Mouse (Mus musculus): ENCODE data around the gene Tle3. TPM values are rescaled to one million over a fixed set of nuclear protein-coding genes. Genes with fewer than 3 reads are reported as not detected.

Tle3 gene
- polyA plus RNA-seq, 1 experiment from 2014 or later = 3.2 TPM

- ATAC-seq (no peak), DNase-seq (peak; percentile 70)
- 4% methylated on average over 12 of the region's 12 CpGs for WGBS (ENCODE audit: insufficient replicate concordance)
- H3K27me3 ChIP-seq (ENCODE audit: insufficient read depth, low read length) = peaks cover 30% of the 10 kb centered on the region
- H3K27ac ChIP-seq (ENCODE audit: low read depth) = peak overlapping the region; percentile 23; the same call in 1 of the 2 replicates
- TF ChIP-seq EP300 (IDR thresholded peaks at IDR 0.05; ENCODE audit: low read depth) (peak; percentile 30; the same call in 1 of the 2 replicates), CTCF (IDR thresholded peaks at IDR 0.05; ENCODE audit: low read depth) (no peak)
- no peak overlapping the region for H3K4me3 ChIP-seq (ENCODE audit: low read depth, low read length)
- H3K9ac ChIP-seq (replicated peaks) = peak overlapping the region; percentile 49; the same call in 1 of the 2 replicates
- H3K9me3 ChIP-seq (ENCODE audit: low read length) = no peaks in the 10 kb centered on the region
- peaks cover 56% of the 10 kb centered on the region for H3K4me1 ChIP-seq (ENCODE audit: insufficient read depth)
- peak overlapping the region; percentile 96 for H3K4me2 ChIP-seq (ENCODE audit: low read depth, low read length)
- H3K36me3 ChIP-seq (replicated peaks; ENCODE audit: insufficient read depth, low read length) = no peaks in the 10 kb centered on the region
Measured at GRCm38 (mm10) chr9:61368567-61369240, 3.5 kb upstream of the Tle3 start.

GRCm38 (mm10) chr9:61369316-61370273, 2.6 kb upstream of the Tle3 start:
- Histone ChIP-seq H3K4me2 (ENCODE audit: low read depth, low read length) (peak overlapping the region; percentile 96), H3K27me3 (ENCODE audit: insufficient read depth, low read length) (peaks cover 35% of the 10 kb centered on the region), H3K4me1 (ENCODE audit: insufficient read depth) (peaks cover 64% of the 10 kb centered on the region), H3K36me3 (replicated peaks; ENCODE audit: insufficient read depth, low read length) (no peaks in the 10 kb centered on the region), H3K27ac (ENCODE audit: low read depth) (no peak overlapping the region), H3K9ac (replicated peaks) (peak overlapping the region; percentile 49), H3K4me3 (ENCODE audit: low read depth, low read length) (peak overlapping the region; percentile 11), H3K9me3 (ENCODE audit: low read length) (no peaks in the 10 kb centered on the region)
- peak; percentile 42 for DNase-seq
- TF ChIP-seq CTCF (IDR thresholded peaks at IDR 0.05; ENCODE audit: low read depth) (0 out of 2 replicates have a peak, but pooled peaks have one; percentile 21), EP300 (IDR thresholded peaks at IDR 0.05; ENCODE audit: low read depth) (no peak)
- 2% methylated on average over 45 of the region's 45 CpGs for WGBS (ENCODE audit: insufficient replicate concordance)
- ATAC-seq = no peak

- peak overlapping the region; percentile 96 for H3K4me2 ChIP-seq (ENCODE audit: low read depth, low read length)
- no peaks in the 10 kb centered on the region for H3K36me3 ChIP-seq (replicated peaks; ENCODE audit: insufficient read depth, low read length)
- under 1% methylated on average over 25 of the region's 25 CpGs for WGBS (ENCODE audit: insufficient replicate concordance)
- no peak for TF ChIP-seq CTCF (IDR thresholded peaks at IDR 0.05; ENCODE audit: low read depth)
- TF ChIP-seq EP300 (IDR thresholded peaks at IDR 0.05; ENCODE audit: low read depth) = peak; percentile 58; the same call in 1 of the 2 replicates
- peak overlapping the region; percentile 87 for H3K27ac ChIP-seq (ENCODE audit: low read depth)
- peaks cover 35% of the 10 kb centered on the region for H3K27me3 ChIP-seq (ENCODE audit: insufficient read depth, low read length)
- peak; percentile 96 for DNase-seq
- peak; percentile 74 for ATAC-seq
- H3K9ac ChIP-seq (replicated peaks) = peak overlapping the region; percentile 68
- H3K4me1 ChIP-seq (ENCODE audit: insufficient read depth) = peaks cover 69% of the 10 kb centered on the region
- H3K4me3 ChIP-seq (ENCODE audit: low read depth, low read length) = peak overlapping the region; percentile 62
- H3K9me3 ChIP-seq (ENCODE audit: low read length) = no peaks in the 10 kb centered on the region
Measured at GRCm38 (mm10) chr9:61370454-61370888, 1.7 kb upstream of the Tle3 start.

- Histone ChIP-seq H3K36me3 (replicated peaks; ENCODE audit: insufficient read depth, low read length) (no peaks in the 10 kb centered on the region), H3K4me1 (ENCODE audit: insufficient read depth) (peaks cover 72% of the 10 kb centered on the region), H3K9ac (replicated peaks) (peak overlapping the region; percentile 68), H3K27me3 (ENCODE audit: insufficient read depth, low read length) (peaks cover 29% of the 10 kb centered on the region), H3K27ac (ENCODE audit: low read depth) (peak overlapping the region; percentile 87), H3K9me3 (ENCODE audit: low read length) (no peaks in the 10 kb centered on the region), H3K4me3 (ENCODE audit: low read depth, low read length) (peak overlapping the region; percentile 62), H3K4me2 (ENCODE audit: low read depth, low read length) (peak overlapping the region; percentile 96)
- peak; percentile 69 for DNase-seq
- WGBS (ENCODE audit: insufficient replicate concordance) = under 1% methylated on average over 66 of the region's 66 CpGs
- ATAC-seq = peak; percentile 3; the same call in 1 of the 2 replicates
- no peak for TF ChIP-seq CTCF (IDR thresholded peaks at IDR 0.05; ENCODE audit: low read depth)
- TF ChIP-seq EP300 (IDR thresholded peaks at IDR 0.05; ENCODE audit: low read depth) = peak; percentile 7; the same call in 1 of the 2 replicates
Measured at GRCm38 (mm10) chr9:61370889-61371754, 1.0 kb upstream of the Tle3 start.

GRCm38 (mm10) chr9:61372510-61372975, 377 bp downstream of the Tle3 start:
- ATAC-seq = peak; percentile 16
- H3K4me2 ChIP-seq (ENCODE audit: low read depth, low read length) = peak overlapping the region; percentile 96

More at GRCm38 (mm10) chr9:61372510-61372975, 377 bp downstream of the Tle3 start:
- peak overlapping the region; percentile 62 for H3K4me3 ChIP-seq (ENCODE audit: low read depth, low read length)
- DNase-seq = no peak
- H3K9me3 ChIP-seq (ENCODE audit: low read length) = no peaks in the 10 kb centered on the region
- peaks cover 6% of the 10 kb centered on the region; the same call in 1 of the 2 replicates for H3K36me3 ChIP-seq (replicated peaks; ENCODE audit: insufficient read depth, low read length)
- peak overlapping the region; percentile 82 for H3K27ac ChIP-seq (ENCODE audit: low read depth)
- WGBS (ENCODE audit: insufficient replicate concordance) = 0% methylated on average over 41 of the region's 42 CpGs
- peaks cover 80% of the 10 kb centered on the region for H3K4me1 ChIP-seq (ENCODE audit: insufficient read depth)
- TF ChIP-seq EP300 (IDR thresholded peaks at IDR 0.05; ENCODE audit: low read depth) = no peak; the same call in 1 of the 2 replicates
- no peak for TF ChIP-seq CTCF (IDR thresholded peaks at IDR 0.05; ENCODE audit: low read depth)
- H3K9ac ChIP-seq (replicated peaks) = peak overlapping the region; percentile 87
- peaks cover 20% of the 10 kb centered on the region for H3K27me3 ChIP-seq (ENCODE audit: insufficient read depth, low read length)

All from liver, postnatal 0 days (tissue).